Mouse (Mus musculus) testis, adult 2 months (tissue): ENCODE measurements around the gene Cmtm4.

Experiments
- CTCF ChIP-seq: fragments of 200-500 bp; IDR thresholded peaks from 2 replicates; pipeline ENCODE4 v1.5.1; 2012; ENCODE audit warnings: low read depth, mild to moderate bottlenecking, inconsistent platforms, low read length, moderate library complexity; ENCODE audit not compliant: control insufficient read depth, insufficient read depth, insufficient replicate concordance
- POLR2A ChIP-seq: fragments of 200-500 bp; IDR thresholded peaks from 2 replicates; pipeline ENCODE4 v1.6.1; 2012; ENCODE audit warnings: low read depth, mild to moderate bottlenecking, inconsistent platforms, low read length, moderate library complexity; ENCODE audit not compliant: control insufficient read depth

DNA sequence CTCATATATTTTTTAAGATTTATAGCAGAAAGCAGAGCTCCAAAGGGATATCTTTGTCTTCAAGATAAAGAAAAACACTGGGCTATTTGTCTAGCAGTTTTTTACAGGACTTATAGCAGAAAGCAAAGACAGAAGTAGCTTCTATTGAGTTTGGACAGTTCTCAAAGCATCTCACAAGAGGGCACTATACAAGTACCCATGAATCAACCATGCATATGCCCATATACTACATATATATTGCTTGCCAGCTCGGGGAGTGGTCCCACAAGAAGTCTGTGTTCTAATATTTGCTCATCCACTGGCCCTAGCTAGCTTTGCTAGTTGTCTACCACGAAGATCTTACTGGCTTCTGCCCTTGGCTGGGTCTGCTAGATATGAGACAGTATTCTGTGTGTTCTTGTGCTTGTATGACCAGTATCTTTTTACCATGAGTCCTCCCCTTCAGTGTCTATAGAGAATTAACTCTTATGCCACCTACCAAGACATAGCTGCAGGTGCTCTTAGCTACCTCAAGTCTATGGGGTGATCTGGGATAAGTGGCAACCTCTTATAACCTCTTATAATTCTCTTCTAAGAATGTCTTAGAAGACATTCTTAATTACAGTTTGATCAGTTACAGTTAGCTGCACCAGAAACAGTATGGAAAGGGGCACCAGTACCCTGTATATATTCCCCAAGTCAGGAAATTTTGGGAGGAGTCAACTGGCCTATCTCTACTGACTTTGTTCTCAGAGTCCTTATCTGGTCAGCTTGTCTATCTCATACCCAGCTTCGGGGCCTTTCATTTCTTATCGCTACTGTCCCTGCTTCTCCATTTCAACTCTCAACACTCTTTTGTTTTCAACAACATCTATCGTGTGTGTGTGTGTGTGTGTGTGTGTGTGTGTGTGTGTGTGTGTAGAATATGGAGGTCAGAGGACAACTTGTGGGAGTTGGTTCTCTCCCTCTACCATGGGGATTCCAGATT is 62.7 kb downstream of the Cmtm4 start:
- TF ChIP-seq CTCF: no peak
- no peak for TF ChIP-seq POLR2A
